Mouse (Mus musculus) gastrocnemius, postnatal 14 days (tissue): ENCODE measurements around the gene Dcun1d4. TPM values are rescaled to one million over a fixed set of nuclear protein-coding genes. Genes with fewer than 3 reads are reported as not detected.
A peak's percentile ranks its signal among the peaks of the same experiment; 100 is the strongest.

ENCODE experiments used
- DNase-seq: peaks from one replicate; pipeline ENCODE4 v3.0.0; 2021; ENCODE audit warnings: mixed read lengths
- intact Hi-C: fragments of 180-260 bp; cut with DNase I; formaldehyde crosslinking; loops from one replicate; pipeline ENCODE4 v1.15.1; 2025; ENCODE audit warnings: low total_unique reads
- total RNA-seq, 2 experiments: library from RNA; stranded (reverse); gene quantifications; 2 replicates each; pipeline ENCODE4 v1.2.3; 2021

The Dcun1d4 gene
- total RNA-seq, 2 experiments from 2014 or later: 8.1 to 12.0 TPM

DNA sequence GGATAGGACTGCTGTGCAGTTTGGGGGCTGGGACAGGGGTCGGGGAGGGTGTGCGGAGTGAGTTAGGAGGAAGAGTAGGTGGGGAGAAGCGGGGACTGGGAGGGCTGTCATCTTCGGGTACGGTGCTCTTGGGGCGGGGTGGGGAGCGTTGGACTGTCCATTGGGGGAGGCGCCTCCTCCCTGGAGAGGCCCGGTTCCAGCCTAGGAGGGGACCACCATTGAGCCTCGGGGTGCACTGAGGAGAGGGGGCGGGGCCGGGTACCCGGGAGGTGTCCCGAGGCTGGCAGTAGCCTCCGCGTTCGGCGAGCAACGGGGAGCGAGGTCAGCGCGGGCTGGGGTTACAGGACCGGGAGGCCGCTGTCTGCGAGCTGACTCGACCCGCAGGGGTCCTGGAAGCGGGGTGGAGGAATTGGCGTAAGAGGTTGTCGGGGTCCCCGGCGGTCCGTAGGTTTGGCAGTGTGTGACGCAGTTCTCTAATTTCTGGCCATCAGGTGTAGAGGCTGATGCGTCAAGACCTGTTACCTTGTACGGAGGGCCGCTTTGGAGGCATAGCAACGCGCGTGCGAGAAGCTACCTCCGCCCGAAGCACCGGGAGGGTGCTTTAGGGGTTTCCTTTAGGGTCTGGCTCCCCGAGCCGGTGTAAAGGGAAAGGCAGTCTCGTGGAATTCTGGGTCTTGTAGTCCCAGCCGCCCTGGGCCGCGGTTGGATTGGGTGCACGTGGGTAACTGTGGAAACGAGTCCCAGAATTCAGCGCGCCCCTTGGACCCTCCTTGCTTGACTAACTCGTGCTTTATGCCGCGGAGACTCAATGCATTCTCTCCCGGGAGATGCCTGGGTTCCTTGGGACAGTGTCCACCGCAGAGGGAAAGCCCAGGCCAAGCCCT is 11.3 kb downstream of the Dcun1d4 start:
- intact Hi-C loops: no loop called here
- peak; percentile 87 for DNase-seq

DNA sequence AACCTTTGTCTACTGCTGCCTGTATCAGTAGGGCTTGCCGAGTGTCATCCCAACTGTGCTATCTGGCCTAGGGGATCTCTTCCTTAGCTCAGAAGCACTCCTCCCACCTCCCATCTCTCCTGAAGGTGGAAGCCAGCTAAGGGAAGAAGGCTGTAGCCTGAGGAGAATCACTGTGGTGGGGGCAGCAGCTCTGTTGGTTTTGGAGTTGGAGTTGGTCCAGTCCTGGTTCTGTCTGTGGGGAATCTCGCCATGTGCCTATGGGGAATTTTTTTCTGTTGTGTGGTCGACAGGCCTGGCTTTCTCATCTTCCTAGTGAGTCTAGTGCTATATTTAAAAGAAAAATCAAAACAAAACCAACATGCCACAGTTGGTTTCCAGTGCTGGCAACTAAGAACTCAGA is 16.6 kb downstream of the Dcun1d4 start:
- intact Hi-C loops: no loop called here

DNA sequence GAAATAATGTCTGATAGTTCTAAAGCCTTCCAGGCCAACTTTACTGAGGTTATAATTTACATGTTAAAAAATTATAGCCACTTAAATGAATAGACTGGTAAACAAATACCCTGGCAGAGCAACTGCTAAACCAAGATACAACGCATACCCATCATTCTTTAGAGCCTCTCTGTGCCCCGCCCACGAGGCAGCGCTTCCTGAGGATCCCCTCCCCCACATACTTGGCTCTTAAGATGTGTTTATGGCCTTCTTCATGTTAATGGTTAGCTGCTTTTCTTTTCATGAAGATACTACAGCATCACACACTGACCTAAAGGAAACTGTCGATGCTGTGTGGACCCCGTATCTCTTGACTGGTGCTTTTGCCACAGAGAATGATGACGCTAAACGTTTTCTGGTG is 17.8 kb downstream of the Dcun1d4 start:
- intact Hi-C loops: no loop called here
- no peak for DNase-seq

More for the DNA sequence above, 16.6 kb downstream of the Dcun1d4 start:
- no peak for DNase-seq

DNA sequence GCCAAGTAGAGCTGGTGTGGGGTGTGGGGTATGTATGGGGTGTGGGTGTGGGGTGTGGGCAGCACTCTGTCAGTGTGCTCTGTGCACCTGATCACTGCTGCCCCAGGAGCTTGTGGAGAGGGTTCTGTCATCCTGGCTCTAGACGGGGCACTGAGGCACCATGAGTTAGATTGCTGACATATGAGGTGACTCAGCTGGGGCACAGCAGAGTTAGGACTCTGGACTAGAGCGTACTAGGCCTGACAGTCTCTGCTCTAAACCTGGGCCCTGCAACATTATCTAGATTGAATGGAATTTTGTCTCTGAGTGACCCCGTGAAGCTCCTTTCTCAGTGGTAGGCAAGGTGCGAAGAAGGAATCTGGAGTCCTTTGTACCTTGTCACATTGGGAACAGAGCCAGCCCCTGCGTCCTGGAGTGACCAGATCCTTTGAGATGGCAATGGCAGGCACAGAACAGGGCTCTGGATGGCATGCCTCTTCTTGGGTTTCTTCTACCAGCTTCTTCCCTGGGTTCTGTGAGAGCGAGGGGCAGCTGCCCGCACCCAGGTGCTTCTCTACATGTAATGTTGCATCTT is 20.2 kb downstream of the Dcun1d4 start:
- intact Hi-C loops: no loop called here
- DNase-seq: no peak

DNA sequence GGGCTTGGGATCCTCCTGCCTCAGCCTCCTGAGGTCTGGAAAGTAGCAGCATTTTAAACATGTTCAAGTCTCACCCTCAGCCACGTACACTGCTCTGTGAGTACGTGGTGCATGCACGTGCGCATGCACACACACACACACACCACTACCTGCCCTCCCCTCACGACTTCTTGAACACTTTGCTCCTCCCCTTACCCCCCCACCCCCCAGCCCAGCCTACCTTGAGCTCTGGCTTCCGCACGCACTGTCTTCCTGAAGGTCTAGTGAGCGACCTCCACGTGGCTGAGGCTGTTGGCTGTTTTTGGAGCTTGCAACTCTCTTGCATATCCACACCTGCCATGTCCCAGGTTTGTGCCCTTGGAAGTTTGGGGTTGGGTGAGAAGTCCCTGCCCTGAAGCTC is 21.6 kb downstream of the Dcun1d4 start:
- intact Hi-C loops: no loop called here

DNA sequence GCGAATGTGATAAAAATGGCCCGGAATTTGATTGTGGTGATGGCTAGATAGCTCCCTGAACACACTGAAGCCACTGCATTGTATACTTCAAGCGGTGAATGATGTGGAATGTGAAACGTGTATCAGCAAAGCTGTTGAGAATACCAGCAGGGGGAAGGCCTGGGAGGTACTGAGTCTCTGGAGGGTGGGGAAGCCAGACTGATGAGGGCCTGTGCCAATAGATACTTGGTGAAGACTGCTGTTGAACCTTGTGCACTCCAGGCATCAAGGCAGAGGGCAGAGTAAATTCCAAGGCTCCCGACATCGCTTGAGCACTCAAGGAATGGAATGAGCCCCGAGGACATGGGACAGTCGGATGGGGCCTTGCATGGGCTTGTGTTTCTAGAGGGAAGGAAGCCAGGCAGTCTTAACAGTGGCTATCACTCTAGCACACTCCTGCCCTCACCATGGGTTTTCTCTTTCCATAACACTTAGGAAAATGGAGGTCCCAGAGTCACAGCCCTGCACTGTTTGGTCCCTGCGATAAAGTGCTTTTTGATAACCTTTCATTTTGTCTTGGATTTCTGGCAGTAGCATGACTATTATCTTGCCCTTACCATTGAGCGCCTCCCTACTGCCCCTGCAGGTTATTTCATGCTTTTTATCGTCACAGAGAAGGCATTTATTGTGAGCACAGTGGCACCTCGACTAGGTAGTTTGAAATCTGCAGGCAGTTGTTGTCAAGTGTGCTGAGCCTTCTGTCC is 22.4 kb downstream of the Dcun1d4 start:
- no peak for DNase-seq
- intact Hi-C loops: no loop called here

More for the DNA sequence above, 21.6 kb downstream of the Dcun1d4 start:
- no peak for DNase-seq

DNA sequence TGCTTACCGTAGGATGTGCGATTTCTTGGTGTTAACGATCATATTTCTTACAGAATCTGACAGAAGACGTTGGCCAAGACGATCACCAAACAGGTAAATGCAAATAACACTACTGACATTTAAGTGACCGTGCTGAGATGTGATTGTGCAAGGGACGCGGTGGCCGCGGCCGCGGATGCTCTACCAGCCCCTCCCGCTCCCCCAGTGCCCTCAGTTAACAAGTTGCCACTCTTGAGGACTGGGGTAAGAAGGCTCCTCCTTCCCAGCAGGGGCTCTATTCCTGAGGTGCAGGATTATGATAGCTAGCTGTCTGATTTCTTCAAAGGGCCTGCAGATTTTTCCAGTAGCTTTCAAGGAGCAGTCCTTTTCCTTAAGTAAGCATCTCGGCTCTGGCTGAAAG is 30.3 kb downstream of the Dcun1d4 start:
- DNase-seq: no peak
- intact Hi-C loops: no loop called here

DNA sequence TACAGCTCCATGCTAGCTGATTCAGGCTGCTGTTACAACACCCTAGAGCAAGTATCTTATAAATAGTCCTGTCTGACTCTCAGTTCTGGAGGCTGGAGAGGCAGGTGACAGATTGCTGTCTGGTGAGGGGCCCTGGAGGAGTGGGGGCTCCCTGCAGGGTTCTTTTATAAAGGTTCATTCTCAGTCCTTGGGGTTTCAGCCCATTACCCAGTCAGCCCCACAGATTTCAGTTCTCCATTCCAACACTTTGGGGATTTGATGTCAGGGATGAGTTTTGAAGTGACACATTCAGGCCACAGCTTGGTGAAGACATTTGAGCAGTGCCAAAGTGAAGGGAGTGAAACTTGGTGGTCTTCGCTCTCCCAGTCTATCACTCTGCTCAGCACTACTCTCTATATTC is 31.4 kb downstream of the Dcun1d4 start:
- no peak for DNase-seq
- intact Hi-C loops: no loop called here

DNA sequence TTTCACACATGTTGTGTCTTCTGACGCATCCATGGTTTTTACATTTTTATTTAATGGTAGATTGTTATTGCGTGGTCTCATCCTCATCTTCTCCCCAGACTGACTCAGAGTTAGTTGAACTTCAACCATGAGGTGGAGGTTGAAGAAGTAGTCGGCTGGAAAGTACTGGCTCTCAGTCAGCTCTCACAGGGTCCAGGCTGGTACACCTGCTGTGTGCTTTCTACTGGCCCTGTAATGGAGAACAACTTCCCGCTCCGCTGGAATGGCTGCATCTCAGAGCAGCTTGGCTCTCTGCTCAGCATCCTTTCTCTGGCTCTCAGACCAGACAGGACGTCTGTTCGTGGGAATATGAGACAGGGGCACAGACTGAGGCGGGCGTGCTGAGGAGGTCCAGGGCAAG is 31.9 kb downstream of the Dcun1d4 start:
- intact Hi-C loops: no loop called here
- DNase-seq: no peak

DNA sequence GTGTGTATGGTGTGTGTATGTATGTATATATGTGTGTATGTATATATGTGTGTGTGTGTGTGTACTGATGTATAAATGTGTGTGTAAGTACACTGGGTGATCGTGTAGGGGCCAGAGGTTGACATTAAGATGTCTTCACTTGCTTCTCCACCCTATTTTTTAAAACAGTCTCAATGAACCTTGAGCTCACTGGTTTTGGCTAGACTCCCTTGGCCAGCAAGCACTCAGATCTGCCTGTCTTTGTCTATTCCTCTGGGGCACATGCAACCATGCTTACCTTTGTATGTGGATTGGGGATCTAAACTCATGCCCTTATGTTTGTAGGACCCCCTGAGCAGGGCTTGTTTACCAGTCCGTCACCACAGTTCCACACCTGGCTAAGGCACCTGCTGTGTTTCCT is 33.4 kb downstream of the Dcun1d4 start:
- intact Hi-C loops: no loop called here

DNA sequence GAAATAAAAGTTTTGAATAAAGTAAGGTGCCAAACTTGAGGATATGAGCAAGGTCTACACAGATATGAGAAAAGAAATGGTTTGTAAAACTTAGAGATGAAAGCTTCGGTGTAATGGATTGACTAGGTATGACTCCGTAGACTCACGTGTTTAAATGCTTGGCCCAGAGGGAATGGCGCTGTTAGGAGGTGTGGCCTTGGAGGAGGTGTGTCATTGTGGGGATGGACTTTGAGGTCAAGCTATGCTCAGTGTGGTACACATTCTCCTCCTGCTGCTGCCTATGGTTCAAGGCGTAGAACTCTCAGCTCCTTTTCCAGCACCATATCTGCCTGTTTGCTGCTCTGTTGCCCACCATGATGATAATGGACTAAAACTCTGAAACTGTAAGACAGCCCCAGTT is 36.5 kb downstream of the Dcun1d4 start:
- DNase-seq: no peak
- intact Hi-C loops: no loop called here

More for the DNA sequence above, 33.4 kb downstream of the Dcun1d4 start:
- DNase-seq: no peak

DNA sequence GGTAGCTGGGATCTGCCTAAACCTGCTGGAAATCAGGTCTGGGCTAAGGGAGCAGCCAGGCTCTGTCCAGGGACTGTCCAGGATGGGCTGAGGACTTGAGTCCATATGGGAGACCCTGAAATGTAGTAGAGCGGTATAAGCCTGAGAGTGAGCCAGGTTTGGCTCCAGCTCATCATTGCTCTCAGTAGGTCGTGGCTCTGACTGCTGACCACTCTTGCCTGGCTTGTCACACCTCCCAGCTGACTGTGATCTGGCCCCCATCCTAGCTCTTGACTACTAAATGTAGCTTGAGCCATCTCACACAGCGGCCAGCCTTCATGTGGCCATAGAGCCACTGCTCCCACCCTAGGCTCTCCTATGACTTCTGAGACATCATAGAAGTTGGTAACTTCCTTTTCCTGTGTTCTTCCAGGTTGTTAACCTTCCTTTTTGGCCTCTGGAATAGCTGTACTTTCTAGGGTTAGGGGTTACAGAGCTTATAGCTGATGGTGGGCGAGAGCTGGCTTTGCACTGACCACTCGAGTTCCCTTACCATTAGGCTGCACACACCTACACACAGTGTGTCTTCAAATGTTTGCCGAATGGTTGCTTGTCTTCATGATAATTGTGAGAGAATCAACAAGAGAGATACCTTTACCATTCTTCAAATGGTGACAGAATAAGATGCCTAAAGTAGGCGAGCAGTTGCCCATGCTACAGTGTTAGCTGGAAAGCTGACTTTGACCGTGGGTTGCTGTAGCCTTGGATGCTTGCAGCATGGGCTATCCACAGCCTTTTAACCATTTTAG is 37.8 kb downstream of the Dcun1d4 start:
- DNase-seq: no peak

DNA sequence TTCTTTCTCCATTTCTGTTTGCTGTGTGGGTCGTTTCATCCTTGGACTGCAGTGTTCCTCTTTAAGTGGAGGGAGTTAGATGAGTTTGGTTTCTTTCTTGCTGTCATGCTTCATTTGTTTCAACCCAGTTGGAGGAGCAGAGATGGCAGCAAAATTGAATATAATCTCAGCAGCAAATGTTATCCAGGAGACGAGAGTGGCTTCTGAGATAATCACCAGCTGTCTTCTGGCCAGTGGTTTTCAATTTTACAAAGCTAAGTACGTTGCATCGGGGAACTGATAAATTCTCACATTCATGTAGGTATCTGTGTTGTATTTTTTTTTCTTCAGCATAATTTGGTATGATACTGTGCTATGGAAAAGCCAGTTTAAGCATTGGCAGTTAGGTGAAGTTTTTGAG is 40.0 kb downstream of the Dcun1d4 start:
- intact Hi-C loops: no loop called here
- DNase-seq: no peak

More for the DNA sequence above, 37.8 kb downstream of the Dcun1d4 start:
- intact Hi-C loops: no loop called here

DNA sequence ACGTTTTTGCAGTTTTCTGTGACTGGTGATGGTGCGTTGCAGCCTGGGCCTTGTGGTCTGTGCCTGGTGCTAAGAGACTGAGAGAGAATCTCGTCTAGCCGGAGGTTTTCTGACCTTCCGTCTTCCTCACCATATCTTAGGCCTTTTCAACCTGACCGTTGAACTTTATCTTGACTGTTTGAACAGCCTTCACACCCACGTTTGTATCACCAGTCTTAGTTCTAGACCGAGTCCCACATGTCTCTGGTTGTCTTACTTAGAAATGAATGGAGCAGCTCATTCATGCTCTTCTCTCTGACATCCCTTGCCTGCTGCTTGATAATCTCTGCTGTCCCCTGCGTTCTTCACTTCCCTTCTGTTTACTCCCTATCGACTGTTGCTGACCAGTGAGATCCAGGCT is 42.4 kb downstream of the Dcun1d4 start:
- intact Hi-C loops: no loop called here
- DNase-seq: no peak

DNA sequence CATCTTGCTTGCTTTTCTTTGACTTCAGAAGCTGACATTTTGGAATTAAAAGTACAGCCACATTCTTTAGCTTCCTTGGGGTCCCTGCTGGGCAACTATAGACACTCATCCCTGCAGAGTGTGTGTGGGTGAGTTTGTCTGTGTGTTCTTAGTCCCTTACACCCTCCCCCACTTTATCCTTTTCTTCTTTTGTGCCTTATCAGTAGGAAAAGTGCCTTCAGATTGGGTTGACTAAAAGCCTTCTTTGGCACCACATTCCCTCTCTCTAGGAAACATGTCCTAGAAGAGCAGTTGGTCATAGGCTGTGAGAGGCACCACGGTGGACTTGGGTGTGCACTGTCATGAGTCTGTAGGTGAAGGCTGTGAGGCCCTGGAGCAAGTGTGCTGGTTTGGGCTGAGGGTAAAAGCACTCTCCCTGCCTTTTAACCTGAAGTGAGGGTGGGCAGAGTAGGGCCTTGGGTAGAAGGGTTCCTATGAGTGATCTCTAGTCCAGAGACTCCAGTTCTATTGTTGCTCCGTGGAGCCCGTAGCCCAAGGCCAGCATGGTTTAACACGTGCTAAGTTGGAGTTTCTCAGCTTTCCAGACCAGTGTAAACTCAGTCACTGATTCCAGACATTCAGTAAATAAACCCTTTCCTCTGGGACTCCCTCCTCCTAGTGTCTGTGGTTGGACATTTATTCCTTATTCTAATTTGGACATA is 43.6 kb downstream of the Dcun1d4 start:
- DNase-seq: no peak
- intact Hi-C loops: no loop called here

DNA sequence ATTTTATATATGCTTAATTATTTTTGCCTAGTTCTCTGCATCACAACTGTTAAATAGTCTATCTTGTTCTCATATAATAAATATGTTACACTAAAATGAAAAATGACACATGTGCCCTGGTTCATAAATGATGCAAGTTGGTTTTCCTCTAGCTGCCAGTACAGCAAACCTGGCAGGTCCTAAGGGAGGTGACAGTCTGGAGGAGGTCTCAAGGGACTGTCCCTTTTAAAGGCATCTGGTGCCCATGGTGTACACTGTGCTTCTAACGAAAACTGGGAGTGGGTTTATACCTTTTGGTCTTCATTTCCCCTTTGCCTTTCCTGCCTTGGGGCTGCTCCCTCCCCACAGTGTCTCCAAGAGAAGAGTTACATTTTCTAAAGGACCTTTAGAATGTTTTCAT is 51.4 kb downstream of the Dcun1d4 start:
- intact Hi-C loops: no loop called here
- DNase-seq: no peak

DNA sequence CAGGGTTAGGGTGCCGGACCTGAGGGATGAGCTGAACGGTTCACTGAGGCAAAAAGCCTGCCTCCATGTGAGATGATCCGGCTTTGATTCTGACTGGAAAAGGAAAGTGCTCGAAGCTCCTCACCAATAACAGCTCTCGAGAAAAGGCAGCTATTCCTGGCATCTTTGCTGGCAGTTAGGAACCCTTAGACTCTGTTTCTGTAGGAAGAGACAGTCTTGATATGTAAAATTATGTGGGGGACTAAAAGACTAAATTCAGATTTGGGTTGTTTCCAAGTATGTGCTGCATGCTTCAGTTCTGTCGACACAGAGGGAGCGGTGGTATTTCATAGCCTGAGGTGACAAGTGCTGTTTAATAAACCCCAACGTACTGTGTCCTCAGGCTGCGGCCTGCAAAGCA is 52.1 kb downstream of the Dcun1d4 start:
- no peak for DNase-seq
- intact Hi-C loops: no loop called here

DNA sequence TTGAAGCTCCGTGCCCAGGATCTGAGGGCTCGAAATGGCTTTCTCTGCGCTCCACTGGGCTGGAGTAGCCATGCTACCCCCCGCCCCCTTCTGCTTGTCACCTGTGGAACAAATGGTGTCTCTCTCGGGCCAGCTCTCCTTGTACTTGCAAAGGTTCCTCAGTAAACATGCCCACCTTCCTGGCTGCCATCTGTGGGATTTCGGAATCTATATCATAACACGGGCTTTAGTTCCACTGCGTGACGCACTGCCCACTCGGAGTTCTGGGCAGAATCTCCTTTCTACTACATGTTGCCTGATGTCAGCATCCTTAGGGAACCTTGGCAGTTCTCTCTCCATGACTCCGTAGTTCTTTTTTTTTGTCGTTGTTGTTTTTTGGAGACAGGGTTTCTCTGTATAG is 56.9 kb downstream of the Dcun1d4 start:
- intact Hi-C loops: loop anchor here (2.0 kb wide), 1 partner anchor 99 kb away; no protein-coding TSS in a partner anchor
- no peak for DNase-seq
